Mouse (Mus musculus): Measurements from ENCODE around the gene Foxf1.

DNA sequence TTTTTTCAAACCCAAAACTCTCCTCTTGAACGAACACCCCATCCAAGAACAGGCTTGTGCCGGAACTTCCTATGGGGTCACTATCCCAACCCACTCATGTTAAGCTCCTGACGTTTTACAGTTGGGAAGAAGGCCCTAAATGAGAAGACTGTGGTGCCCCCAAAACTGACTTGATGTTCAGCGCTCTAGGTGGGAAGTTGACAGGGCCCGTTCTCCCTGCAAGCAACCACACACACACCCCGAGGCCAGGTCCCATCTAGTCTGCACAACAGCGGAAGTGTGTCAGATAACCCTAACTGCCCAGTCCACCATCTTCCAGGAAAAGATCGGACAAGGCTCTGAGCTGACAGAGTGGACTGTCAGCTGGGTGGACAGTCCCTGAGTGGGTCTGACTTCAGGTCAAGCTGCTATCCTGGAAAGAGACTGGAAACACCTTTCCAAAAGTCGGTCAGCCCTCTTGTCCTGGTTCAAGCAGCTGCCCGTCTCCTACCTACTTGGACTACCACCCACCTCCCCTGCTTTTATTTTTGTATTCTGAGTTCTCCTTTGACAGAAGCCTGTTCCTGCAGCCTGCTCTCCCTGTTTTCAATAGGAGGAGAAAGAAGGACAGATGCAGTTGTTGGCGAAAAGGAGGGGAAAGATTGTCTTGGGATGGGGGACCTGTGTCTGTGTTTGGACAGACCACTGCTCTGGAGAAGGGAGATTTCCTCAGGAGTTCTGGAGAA, 11.6 kb upstream of the Foxf1 start:
- TF ChIP-seq EP300 (IDR thresholded peaks at IDR 0.05; ENCODE audit: low read length) (no peak), TBP (conservative IDR thresholded peaks at IDR 0.05; ENCODE audit: low read depth, low read length) (no peak), ZMIZ1 (IDR thresholded peaks at IDR 0.05; ENCODE audit: low read depth, low read length) (no peak), POLR2A (IDR thresholded peaks at IDR 0.05; ENCODE audit: low read depth, low read length) (no peak), CHD2 (IDR thresholded peaks at IDR 0.05; ENCODE audit: low read length) (no peak), RAD21 (IDR thresholded peaks at IDR 0.05; ENCODE audit: low read depth, low read length) (no peak), CTCF (conservative IDR thresholded peaks at IDR 0.05 in 1 of 2, IDR thresholded peaks at IDR 0.05 in 1 of 2; ENCODE audit: low read depth in 2 of 2, low read length in 2 of 2) (no peak), MAX (IDR thresholded peaks at IDR 0.05; ENCODE audit: low read length) (no peak), NRF1 (IDR thresholded peaks at IDR 0.05; ENCODE audit: low read depth, low read length) (no peak), MAFK (IDR thresholded peaks at IDR 0.05; ENCODE audit: insufficient replicate concordance, low read length) (no peak), ETS1 (conservative IDR thresholded peaks at IDR 0.05; ENCODE audit: low read depth, low read length) (no peak), USF1 (IDR thresholded peaks at IDR 0.05; ENCODE audit: low read depth, low read length) (no peak)

Data from CH12.LX (cell line).